In the genomic region with DNA sequence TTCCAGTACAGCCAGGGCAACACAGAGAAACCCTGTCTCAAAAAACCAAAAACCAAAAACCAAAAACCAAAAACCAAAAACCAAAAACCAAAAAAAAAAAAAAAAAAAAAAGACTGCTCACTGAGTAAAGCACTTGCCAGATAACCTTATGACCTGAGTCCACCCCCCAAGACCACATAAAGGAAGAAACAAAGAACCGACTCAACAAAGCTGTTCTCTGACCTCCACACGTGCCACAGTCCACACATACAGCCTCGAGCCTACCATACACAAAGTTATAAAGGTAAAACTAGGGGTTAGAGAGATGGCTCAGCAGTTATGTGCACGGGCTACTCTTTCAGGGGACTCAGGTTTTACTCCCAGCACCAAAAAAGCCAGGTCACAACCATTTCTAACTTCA, we compare ENCODE assay signal across 23 mouse cellular contexts. TPM values are rescaled to one million over a fixed set of nuclear protein-coding genes. Genes with fewer than 3 reads are reported as not detected.
A peak's percentile ranks its signal among the peaks of the same experiment; 100 is the strongest.
DNase-seq lines count a peak whose midpoint lies in the region; ATAC-seq and TF ChIP-seq lines count a peak whose summit lies in the region.
"Had no signal": no experiment of that assay in that cellular context is flagged by ENCODE, and none has a peak within 500 bp of the region (broad histone marks: within the 10 kb centered on the region; RNA-seq: fewer than 3 reads in every experiment).

No protein-coding gene starts in this region.

- no peaks in the 10 kb centered on the region for H3K36me3 ChIP-seq in liver, embryonic 12.5 days

- no peak for TF ChIP-seq CTCF in gastrocnemius, adult 2 months (IDR thresholded peaks at IDR 0.05)

- H3K27ac ChIP-seq in gastrocnemius, adult 2 months, result peak overlapping the region; percentile 92
- no peak overlapping the region for H3K27ac ChIP-seq in liver, embryonic 12.5 days

- ATAC-seq in liver, embryonic 12.5 days, result no peak
- ATAC-seq: activated CD4-positive, CD25-positive, alpha-beta regulatory T cell, adult 4 months; CD4-positive, CD25-positive, alpha-beta regulatory T cell, adult 4 months; Patski had no signal

- no peaks in the 10 kb centered on the region for H3K9me3 ChIP-seq in liver, embryonic 12.5 days (replicated peaks)
- H3K9me3 ChIP-seq: G1E had no signal

- H3K27me3 ChIP-seq in liver, embryonic 12.5 days (replicated peaks), result peaks cover 12% of the 10 kb centered on the region; the same call in 1 of the 2 replicates
- H3K27me3 ChIP-seq: CH12.LX, Patski had no signal

- H3K4me1 ChIP-seq in liver, embryonic 12.5 days, result peaks cover 17% of the 10 kb centered on the region

- H3K4me3 ChIP-seq in gastrocnemius, adult 2 months, result no peak overlapping the region
- H3K4me3 ChIP-seq in liver, embryonic 12.5 days, result no peak overlapping the region

- 69% methylated on average over 4 of the region's 4 CpGs for WGBS in liver, embryonic 12.5 days (ENCODE audit: insufficient replicate concordance)

- intact Hi-C loops in gastrocnemius, adult 2 months (cut with DNase I), result no loop called here

- H3K4me2 ChIP-seq in liver, embryonic 12.5 days, result no peak overlapping the region

- DNase-seq in cerebellum, adult 9-11 months, result peak; percentile 4
- DNase-seq in cerebellum, postnatal 10 days, result no peak
- DNase-seq in gastrocnemius, adult 2 months, result no peak
- no peak for DNase-seq in gastrocnemius, postnatal 10 days
- DNase-seq in 416B (ENCODE audit: low read depth), result peak; percentile 71
- DNase-seq in yolk sac, embryonic 10.5 days (ENCODE audit: low spot score), result peak; percentile 76
- no peak for DNase-seq in lung, postnatal 25 days (ENCODE audit: low spot score)
- DNase-seq: adrenal gland, adult 2 months; adrenal gland, adult 8-10 months; adrenal gland, postnatal 10 days; adrenal gland, postnatal 14 days; adrenal gland, postnatal 25 days; adrenal gland, postnatal 36 days; B cell, adult 2 months; cerebellum, adult 11 months; cerebellum, adult 11-12 months; cerebellum, adult 18-20 months had no signal

- no peak overlapping the region for H3K9ac ChIP-seq in liver, embryonic 12.5 days

RNA-seq across cellular contexts. Expression of gene Rab11fip3, which starts 16.6 kb away (rescaled TPM):
- 10 to 100 TPM; 76.3 to 92.0 TPM for total RNA-seq in gastrocnemius, adult 2 months (2021)
- total RNA-seq in gastrocnemius, postnatal 10 days (2021), result 10 to 100 TPM; 37.9 to 41.5 TPM
- 4.2 and 4.3 TPM in 2 replicates for polyA plus RNA-seq in liver, embryonic 12.5 days (2016; fragmentation: Nextera tagmentation; extraction: Ambion mirVana)

RNA-seq across cellular contexts. Expression of gene Decr2, which starts 37.4 kb away (rescaled TPM):
- 1 to 10 TPM; 2.1 to 3.0 TPM for total RNA-seq in gastrocnemius, adult 2 months (2021)
- 1 to 10 TPM; 5.6 to 6.1 TPM for total RNA-seq in gastrocnemius, postnatal 10 days (2021)
- 12.0 and 13.2 TPM in 2 replicates for polyA plus RNA-seq in liver, embryonic 12.5 days (2016; fragmentation: Nextera tagmentation; extraction: Ambion mirVana)

RNA-seq across cellular contexts. Expression of gene Nme4, which starts 42.7 kb away (rescaled TPM):
- 1 to 10 TPM; 1.6 to 2.5 TPM for total RNA-seq in gastrocnemius, adult 2 months (2021)
- 1 to 10 TPM; 4.9 to 6.4 TPM for total RNA-seq in gastrocnemius, postnatal 10 days (2021)
- polyA plus RNA-seq in liver, embryonic 12.5 days (2016; fragmentation: Nextera tagmentation; extraction: Ambion mirVana), result 65.9 and 68.3 TPM in 2 replicates

Comparison
In these comparisons a context has a peak if more than half of its experiments do, and no peak if none do; other contexts are left out.
1. DNase-seq: peak in cerebellum, adult 9-11 months (single experiment), 416B (single experiment) and yolk sac, embryonic 10.5 days (single experiment); none in cerebellum, postnatal 10 days (0 of 2), gastrocnemius, adult 2 months (single experiment), gastrocnemius, postnatal 10 days (single experiment) and lung, postnatal 25 days (single experiment).